Mouse (Mus musculus) mature B cell (primary cell): ENCODE data around the gene Gmpr2.

ENCODE experiments used
- in situ Hi-C: fragments of 300-500 bp; cut with MboI; formaldehyde crosslinking; loops from 2 replicates; pipeline ENCODE4 v1.14.3; 2019

Gene Gmpr2

GRCm38 (mm10) chr14:55681160-55682117, 9.7 kb downstream of the Gmpr2 start, which contains the start of gene Tinf2:
TSS of gene Tinf2 (minus strand) at chr14:55681820.
- in situ Hi-C loops, result loop anchor here (5.0 kb wide), 1 partner anchor 61 kb away; no protein-coding TSS in a partner anchor

- in situ Hi-C loops, result loop anchor here (5.0 kb wide), 1 partner anchor 60 kb away; no protein-coding TSS in a partner anchor
These were observed 10.4 kb downstream of the Gmpr2 start for GRCm38 (mm10) chr14:55682118-55682493.

GRCm38 (mm10) chr14:55689433-55689832, 17.7 kb downstream of the Gmpr2 start:
- in situ Hi-C loops, result no loop called here

- in situ Hi-C loops, result no loop called here
These were observed 25.5 kb downstream of the Gmpr2 start for GRCm38 (mm10) chr14:55697226-55697625.

- in situ Hi-C loops, result no loop called here
These were observed 29.4 kb downstream of the Gmpr2 start for GRCm38 (mm10) chr14:55701131-55701530.

GRCm38 (mm10) chr14:55702761-55703160, 31.0 kb downstream of the Gmpr2 start:
- in situ Hi-C loops, result no loop called here

- in situ Hi-C loops, result no loop called here
These were observed 34.4 kb downstream of the Gmpr2 start for GRCm38 (mm10) chr14:55706051-55706600.

GRCm38 (mm10) chr14:55707397-55707796, 35.7 kb downstream of the Gmpr2 start:
- in situ Hi-C loops, result no loop called here

GRCm38 (mm10) chr14:55709509-55709908, 37.8 kb downstream of the Gmpr2 start:
- in situ Hi-C loops, result no loop called here

GRCm38 (mm10) chr14:55711786-55712185, 40.0 kb downstream of the Gmpr2 start:
- in situ Hi-C loops, result no loop called here

- in situ Hi-C loops, result no loop called here
These were observed 41.4 kb downstream of the Gmpr2 start for GRCm38 (mm10) chr14:55713007-55713728.

GRCm38 (mm10) chr14:55713729-55714122, 42.0 kb downstream of the Gmpr2 start, which contains the start of gene Tgm1:
TSS of gene Tgm1 (minus strand) at chr14:55713926.
- in situ Hi-C loops, result no loop called here

- in situ Hi-C loops, result no loop called here
These were observed 43.2 kb downstream of the Gmpr2 start for GRCm38 (mm10) chr14:55714893-55715292.

GRCm38 (mm10) chr14:55716271-55716670, 44.5 kb downstream of the Gmpr2 start:
- in situ Hi-C loops, result no loop called here

GRCm38 (mm10) chr14:55716884-55717283, 45.1 kb downstream of the Gmpr2 start:
- in situ Hi-C loops, result no loop called here

- in situ Hi-C loops, result no loop called here
These were observed 48.0 kb downstream of the Gmpr2 start for GRCm38 (mm10) chr14:55719737-55720136.

GRCm38 (mm10) chr14:55720666-55721065, 48.9 kb downstream of the Gmpr2 start:
- in situ Hi-C loops, result no loop called here

GRCm38 (mm10) chr14:55721076-55721475, 49.3 kb downstream of the Gmpr2 start:
- in situ Hi-C loops, result no loop called here

- in situ Hi-C loops, result no loop called here
These were observed 50.1 kb downstream of the Gmpr2 start, which contains the start of gene Rabggta for GRCm38 (mm10) chr14:55721700-55722437. TSS of gene Rabggta (minus strand) at chr14:55722263.

GRCm38 (mm10) chr14:55722438-55722945, 50.8 kb downstream of the Gmpr2 start:
- in situ Hi-C loops, result no loop called here

GRCm38 (mm10) chr14:55723433-55723832, 51.7 kb downstream of the Gmpr2 start:
- in situ Hi-C loops, result no loop called here
